Mouse (Mus musculus): ENCODE data around the gene B230217C12Rik.
"Not testable (repeated sequence)": the region's sequence is repeated elsewhere in the genome, so short reads cannot be mapped to it uniquely, and the experiment has no call there.

Gene B230217C12Rik

GRCm38 (mm10) chr11:97872378-97872777 lies 31.8 kb downstream of the B230217C12Rik start:
- not testable (repeated sequence) for DNase-seq

- DNase-seq: no peak
These were observed 33.8 kb downstream of the B230217C12Rik start for GRCm38 (mm10) chr11:97874396-97874795.

- DNase-seq: no peak
These were observed 36.8 kb downstream of the B230217C12Rik start for GRCm38 (mm10) chr11:97877341-97877740.

GRCm38 (mm10) chr11:97880362-97880761 lies 39.8 kb downstream of the B230217C12Rik start:
- DNase-seq: no peak

GRCm38 (mm10) chr11:97883542-97883917 lies 43.0 kb downstream of the B230217C12Rik start:
- DNase-seq: peak; percentile 71 to 83

- DNase-seq: peak; percentile 98 to 99
These were observed 43.5 kb downstream of the B230217C12Rik start, which contains the start of gene Fbxo47 for GRCm38 (mm10) chr11:97883918-97884600. Fbxo47 (minus strand) TSS chr11:97884154.

- DNase-seq: no peak
These were observed 44.1 kb downstream of the B230217C12Rik start for GRCm38 (mm10) chr11:97884601-97885185.

- no peak for DNase-seq
These were observed 44.8 kb downstream of the B230217C12Rik start for GRCm38 (mm10) chr11:97885296-97885915.

GRCm38 (mm10) chr11:97891821-97892220 lies 51.2 kb downstream of the B230217C12Rik start:
- DNase-seq: no peak
